Mouse (Mus musculus) megakaryocyte-erythroid progenitor cell, adult 5-6 weeks (primary cell): ENCODE results near the gene Tars2. TPM values are rescaled to one million over a fixed set of nuclear protein-coding genes. Genes with fewer than 3 reads are reported as not detected.
"Not testable (repeated sequence)": the region's sequence is repeated elsewhere in the genome, so short reads cannot be mapped to it uniquely, and the experiment has no call there.

Source experiments
- ATAC-seq: replicated peaks from 2 replicates; pipeline ENCODE4 v1.8.0; 2016; ENCODE audit warnings: mild to moderate bottlenecking, inconsistent platforms; ENCODE audit not compliant: severe bottlenecking, poor library complexity, low FRiP score, low TSS enrichment
- total RNA-seq, 2 experiments: library from RNA; stranded (forward) in 1 of 2; stranded (reverse) in 1 of 2; fragments of 200-1000, 215-1000 nt in 1 of 2; fragments of >200 nt in 1 of 2; fragmentation: Nextera tagmentation in 1 of 2; gene quantifications; 2 replicates each; pipeline ENCODE4 v1.2.3; 2014 to 2017

The Tars2 gene
- total RNA-seq, 2 experiments from 2014 or later, result 58.0 to 103 TPM

DNA sequence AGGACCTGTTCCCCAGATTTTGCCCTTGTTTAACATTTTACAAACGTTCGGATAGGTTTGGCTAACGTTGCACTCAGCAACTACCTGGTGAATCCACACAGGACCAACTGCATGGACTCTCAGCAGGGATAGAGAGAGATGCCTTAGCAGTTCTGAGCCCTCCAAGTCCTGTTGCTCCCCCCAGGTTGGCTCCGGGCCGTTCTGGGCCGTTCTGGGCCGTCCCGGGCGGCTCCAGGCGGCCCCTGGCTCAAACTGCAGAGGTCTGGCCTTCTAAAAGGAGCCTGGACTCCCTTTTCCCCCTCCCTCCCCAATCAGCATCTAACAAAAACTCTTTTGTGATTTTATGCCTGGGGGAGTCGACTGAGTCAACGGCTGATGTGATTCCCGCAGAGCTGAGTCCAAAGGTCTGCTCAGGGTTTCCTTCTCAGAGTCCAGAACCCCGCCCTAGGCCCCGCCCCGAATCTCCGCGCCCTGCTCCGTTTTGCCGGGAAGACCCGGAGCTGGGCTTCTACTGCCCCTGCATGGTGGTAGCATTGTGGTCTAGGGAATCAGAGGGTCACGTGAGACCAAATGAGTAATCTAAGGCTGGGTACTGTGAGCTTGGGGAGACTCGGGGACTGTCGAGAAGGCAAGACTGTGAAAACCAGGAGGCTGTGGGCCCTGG, 58.0 kb downstream of the Tars2 start:
- 0 out of 2 replicates have a peak, but pooled peaks have one; percentile 49 for ATAC-seq

DNA sequence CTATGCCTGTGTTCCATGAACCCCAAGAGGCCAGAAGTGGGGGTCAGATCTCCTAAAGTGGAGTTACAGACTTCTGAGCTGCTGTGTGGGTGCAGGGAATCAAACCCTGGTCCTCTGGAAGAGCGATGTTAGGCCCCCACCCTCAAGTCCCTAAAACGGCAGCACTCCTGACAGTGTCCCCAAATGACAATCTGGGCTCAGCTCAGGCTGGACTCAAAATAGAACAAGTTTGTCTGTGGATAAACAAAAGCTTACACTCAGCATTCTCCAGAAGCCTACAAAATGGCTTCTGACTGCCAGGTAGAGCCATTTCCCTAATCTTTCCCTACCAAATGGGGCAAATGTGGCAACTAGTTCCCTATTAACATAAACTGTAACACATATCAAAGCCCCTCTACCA, 58.9 kb downstream of the Tars2 start:
- no peak for ATAC-seq

DNA sequence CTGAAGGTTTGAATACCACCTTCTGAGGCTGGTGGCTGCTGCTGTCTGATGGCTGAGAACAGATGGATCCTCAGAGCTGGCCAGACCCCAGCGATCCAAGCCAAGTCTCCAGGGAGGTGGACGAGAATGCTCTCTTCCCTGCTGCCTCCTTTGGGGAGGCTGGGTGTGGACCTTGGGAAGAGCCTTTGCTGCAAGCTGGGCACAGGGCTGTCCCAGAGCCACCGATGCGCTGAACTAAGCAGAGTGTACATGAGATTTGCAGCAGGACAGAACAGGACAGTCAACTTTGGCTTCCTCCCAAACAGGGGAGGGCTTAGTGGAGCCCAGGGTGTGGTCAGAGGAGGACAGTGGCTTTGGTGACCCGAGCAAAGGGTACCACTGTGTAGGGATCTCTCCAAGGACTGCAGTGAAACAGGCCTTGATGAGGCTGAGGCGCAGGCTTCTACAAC, 59.7 kb downstream of the Tars2 start:
- ATAC-seq, result no peak

DNA sequence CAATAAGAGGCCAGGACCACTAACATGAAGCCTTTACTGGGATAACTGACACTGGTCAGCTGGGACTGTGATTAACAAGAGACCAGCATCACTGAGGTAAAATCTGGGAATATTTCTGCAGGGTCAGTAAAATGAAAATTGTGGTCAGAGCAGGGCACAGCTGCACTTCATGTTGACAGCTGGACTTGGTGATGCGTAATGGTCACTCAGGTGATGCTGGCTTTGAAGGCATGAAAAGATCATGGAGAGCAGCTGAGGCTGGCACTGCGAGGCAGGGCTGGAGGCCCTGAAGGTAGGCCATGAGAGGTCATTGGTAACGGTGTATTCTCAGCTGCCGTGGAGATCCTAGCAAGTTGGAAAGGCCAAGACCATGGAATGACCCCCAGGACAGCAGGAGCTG, 61.7 kb downstream of the Tars2 start:
- no peak for ATAC-seq

DNA sequence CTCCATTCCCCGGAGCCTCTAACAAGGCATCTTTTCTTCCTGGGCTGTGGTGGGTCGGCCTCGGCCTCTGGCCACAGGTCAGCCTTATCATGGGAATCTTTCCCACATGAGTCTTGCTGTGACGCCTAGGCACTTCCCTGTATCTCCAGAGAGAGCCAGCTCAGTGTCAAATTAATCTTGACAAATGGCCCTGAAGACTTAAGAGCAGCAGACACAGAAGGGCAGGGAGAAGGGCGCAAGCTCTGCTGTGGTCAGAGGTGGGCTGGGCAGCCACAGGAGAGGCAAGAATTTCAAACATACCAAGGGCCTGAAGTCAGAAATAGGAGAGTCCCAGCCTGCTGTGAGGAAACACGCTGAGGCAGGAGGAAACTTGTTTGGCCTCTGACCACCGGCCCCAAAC, 63.6 kb downstream of the Tars2 start:
- ATAC-seq, result no peak

DNA sequence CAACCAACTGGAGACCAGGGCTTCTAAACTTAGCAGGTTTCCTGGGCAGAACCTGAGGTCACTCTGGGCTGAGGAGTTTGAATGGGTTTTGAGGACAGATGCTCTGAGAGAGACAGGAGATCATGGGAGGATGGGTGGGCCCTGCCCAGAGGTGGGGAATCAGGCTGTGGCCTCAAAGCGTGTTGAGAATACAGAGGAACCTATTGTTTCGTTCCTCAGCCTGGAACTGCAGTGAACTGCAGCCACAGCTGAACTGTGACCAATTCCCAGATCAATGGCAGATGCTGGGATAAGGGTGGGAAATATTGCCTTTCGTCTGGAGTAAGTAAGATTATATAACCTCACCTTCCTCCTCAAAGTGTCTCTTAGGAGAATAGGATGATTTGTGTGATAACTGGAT, 64.2 kb downstream of the Tars2 start:
- ATAC-seq, result no peak

DNA sequence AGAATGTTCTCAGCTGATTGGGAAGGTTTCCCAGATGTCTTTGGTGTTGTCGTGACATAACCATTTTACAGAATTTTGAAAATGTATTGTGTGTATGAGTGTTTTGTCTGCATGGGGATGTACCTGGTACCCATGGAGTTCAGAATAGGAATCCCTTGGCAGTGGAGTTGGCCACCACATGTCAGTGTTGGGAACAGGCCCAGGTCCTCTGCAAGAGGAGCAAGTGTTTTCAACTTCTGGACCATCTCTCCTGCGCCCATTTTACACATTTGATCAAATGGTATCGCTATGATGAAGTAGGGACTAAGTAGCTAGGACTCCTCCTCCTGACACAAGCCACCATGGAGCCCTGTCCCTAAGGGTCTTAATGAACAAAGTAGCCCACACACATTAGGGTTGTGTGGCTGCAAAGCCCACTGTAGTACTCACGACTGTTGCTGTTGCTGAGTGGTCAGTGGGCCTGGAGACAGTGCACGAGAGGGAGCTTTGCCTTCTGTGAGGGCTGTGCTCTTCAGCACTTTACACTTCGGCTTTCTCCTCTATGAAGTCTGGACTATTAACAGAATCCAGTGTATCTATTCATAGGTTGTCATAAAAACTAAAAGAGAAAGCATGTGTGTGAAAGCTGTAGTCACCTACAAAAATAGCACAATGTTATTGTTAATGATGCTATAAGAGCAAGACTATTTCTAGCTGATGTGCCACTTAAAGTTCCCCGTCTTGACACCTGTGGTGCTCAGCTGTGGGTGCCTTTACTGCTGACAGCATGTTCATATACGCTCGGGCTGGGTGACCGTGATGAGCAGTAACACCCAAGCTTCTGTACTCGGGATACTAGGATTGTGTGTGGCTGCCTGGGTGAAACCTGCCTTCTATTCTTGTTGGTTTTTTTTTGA, 65.0 kb downstream of the Tars2 start:
- no peak for ATAC-seq

DNA sequence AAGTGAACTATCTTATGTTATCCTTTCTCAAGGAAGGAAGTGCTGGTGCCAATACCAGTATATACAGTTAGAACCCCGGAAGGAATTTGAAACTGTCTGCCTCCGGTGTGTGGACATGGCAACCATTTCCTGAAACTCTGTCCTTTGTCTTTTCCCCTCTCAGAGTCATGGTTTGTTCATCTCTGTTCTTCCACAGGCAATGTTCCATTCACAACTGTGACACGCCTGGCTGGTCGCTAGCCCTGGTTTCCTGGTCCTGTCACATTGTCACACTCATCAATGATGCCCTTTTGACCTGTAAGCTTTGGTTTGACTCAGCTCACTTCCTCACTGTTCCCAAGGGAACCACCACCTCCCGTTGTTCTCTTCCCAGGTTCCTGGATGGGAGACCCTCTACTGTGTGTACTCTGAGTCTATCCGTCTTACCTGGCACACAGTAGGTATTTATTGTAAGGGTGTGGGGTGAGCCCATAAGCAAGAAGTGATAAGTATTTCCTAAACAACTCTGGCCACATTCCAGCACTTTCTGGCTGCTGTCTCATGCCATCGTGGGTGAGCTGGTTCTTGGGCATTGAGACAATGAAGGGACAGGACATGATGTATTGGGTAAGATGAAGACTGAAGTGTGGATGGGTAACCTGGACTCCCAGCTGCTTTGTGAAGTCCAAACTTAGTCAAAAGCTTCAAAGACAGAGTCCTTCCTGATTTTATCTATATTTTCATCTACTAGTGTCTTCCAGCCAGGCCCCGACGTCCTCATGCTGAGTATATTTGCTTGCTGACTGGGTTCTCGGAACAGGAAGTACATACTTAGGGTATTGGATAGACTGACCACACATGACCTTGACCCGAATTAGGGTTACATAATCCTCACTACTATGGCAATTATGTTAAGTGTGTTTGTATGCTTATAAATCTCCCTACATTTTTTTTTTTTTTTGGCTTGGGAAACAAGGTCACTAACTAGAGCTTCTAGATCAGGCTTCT, 65.9 kb downstream of the Tars2 start:
- no peak for ATAC-seq

DNA sequence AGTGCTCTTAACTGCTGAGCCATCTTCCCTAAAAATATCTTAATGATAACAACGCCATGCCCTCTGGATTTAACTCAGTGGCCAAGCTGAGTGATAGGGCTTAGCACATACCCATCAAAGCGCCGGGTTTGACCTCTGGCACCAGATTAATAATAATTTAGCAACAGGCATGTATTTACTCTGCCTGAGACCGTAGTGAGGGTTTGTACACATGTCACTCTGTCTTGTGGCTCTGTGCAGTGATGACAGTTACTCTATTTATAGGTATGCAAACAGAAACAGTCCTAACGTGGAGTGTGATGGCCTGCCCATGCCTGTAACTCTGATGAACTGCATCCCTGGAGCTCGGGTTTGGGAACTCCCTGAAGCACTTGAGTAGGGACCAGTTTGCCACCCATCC, 67.3 kb downstream of the Tars2 start:
- no peak for ATAC-seq

DNA sequence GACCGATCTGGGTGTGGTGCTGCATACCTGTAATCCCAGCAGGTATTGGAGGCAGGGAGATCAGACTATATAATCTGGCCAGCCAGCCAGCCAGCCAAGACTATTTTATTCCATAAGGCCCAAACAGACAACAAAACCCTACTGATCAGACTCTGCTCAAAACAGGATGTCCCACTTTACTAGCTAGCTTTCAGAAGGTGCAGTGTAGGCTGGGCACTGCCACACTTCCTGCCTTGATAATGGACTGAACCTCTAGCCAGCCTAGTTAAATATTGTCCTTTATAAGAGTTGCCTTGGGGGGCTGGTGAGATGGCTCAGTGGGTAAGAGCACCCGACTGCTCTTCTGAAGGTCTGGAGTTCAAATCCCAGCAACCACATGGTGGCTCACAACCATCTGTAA, 69.5 kb downstream of the Tars2 start:
- ATAC-seq, result not testable (repeated sequence)

Other genes with a start within 250 kb of the Tars2 start
- 0.28 TPM in 1 of 2 replicates, not detected in the other for gene Ctss, start 233.4 kb downstream of the Tars2 start, total RNA-seq (2014; fragmentation: Nextera tagmentation)
- gene Ctss, start 233.4 kb downstream of the Tars2 start, total RNA-seq (2017), result 3.4 and 11.4 TPM in 2 replicates
- gene Hormad1, start 200.5 kb downstream of the Tars2 start, total RNA-seq (2014; fragmentation: Nextera tagmentation), result not detected in 2 replicates
- gene Hormad1, start 200.5 kb downstream of the Tars2 start, total RNA-seq (2017), result not detected in 2 replicates
- gene Golph3l, start 171.3 kb downstream of the Tars2 start, total RNA-seq (2014; fragmentation: Nextera tagmentation), result 31.3 and 39.8 TPM in 2 replicates
- gene Golph3l, start 171.3 kb downstream of the Tars2 start, total RNA-seq (2017), result 29.2 and 48.4 TPM in 2 replicates
- 38.7 and 39.4 TPM in 2 replicates for gene Ensa, start 135.2 kb downstream of the Tars2 start, total RNA-seq (2014; fragmentation: Nextera tagmentation)
- gene Ensa, start 135.2 kb downstream of the Tars2 start, total RNA-seq (2017), result 64.8 and 65.4 TPM in 2 replicates
- gene Mcl1, start 101.4 kb downstream of the Tars2 start, total RNA-seq (2014; fragmentation: Nextera tagmentation), result 76.0 and 78.6 TPM in 2 replicates
- 107 and 132 TPM in 2 replicates for gene Mcl1, start 101.4 kb downstream of the Tars2 start, total RNA-seq (2017)
- 0.20 TPM in 1 of 2 replicates, not detected in the other for gene Adamtsl4, start 72.3 kb downstream of the Tars2 start, total RNA-seq (2014; fragmentation: Nextera tagmentation)
- not detected in 2 replicates for gene Adamtsl4, start 72.3 kb downstream of the Tars2 start, total RNA-seq (2017)
- gene Ecm1, start 20.6 kb downstream of the Tars2 start, total RNA-seq (2014; fragmentation: Nextera tagmentation), result 8.2 and 17.2 TPM in 2 replicates
- not detected in 2 replicates for gene Ecm1, start 20.6 kb downstream of the Tars2 start, total RNA-seq (2017)
- 62.4 and 68.5 TPM in 2 replicates for gene Rprd2, start 58.7 kb upstream of the Tars2 start, total RNA-seq (2014; fragmentation: Nextera tagmentation)
- gene Rprd2, start 58.7 kb upstream of the Tars2 start, total RNA-seq (2017), result 17.5 and 21.3 TPM in 2 replicates
- gene Prpf3, start 95.7 kb upstream of the Tars2 start, total RNA-seq (2014; fragmentation: Nextera tagmentation), result 72.1 and 90.7 TPM in 2 replicates
- 66.7 and 100.0 TPM in 2 replicates for gene Prpf3, start 95.7 kb upstream of the Tars2 start, total RNA-seq (2017)
- gene Mrps21, start 111.3 kb upstream of the Tars2 start, total RNA-seq (2014; fragmentation: Nextera tagmentation), result 204 and 223 TPM in 2 replicates
- gene Mrps21, start 111.3 kb upstream of the Tars2 start, total RNA-seq (2017), result 318 and 398 TPM in 2 replicates
- 0.69 and 3.3 TPM in 2 replicates for gene Ciart, start 122.0 kb upstream of the Tars2 start, total RNA-seq (2014; fragmentation: Nextera tagmentation)
- gene Ciart, start 122.0 kb upstream of the Tars2 start, total RNA-seq (2017), result 0.66 and 2.8 TPM in 2 replicates
- 2.1 and 2.3 TPM in 2 replicates for gene BC028528, start 131.8 kb upstream of the Tars2 start, total RNA-seq (2014; fragmentation: Nextera tagmentation)
- gene BC028528, start 131.8 kb upstream of the Tars2 start, total RNA-seq (2017), result 2.3 and 14.6 TPM in 2 replicates
- 35.7 and 42.8 TPM in 2 replicates for gene Aph1a, start 133.8 kb upstream of the Tars2 start, total RNA-seq (2014; fragmentation: Nextera tagmentation)
- gene Aph1a, start 133.8 kb upstream of the Tars2 start, total RNA-seq (2017), result 16.2 and 21.1 TPM in 2 replicates
- not detected in 2 replicates for gene Car14, start 144.5 kb upstream of the Tars2 start, total RNA-seq (2014; fragmentation: Nextera tagmentation)
- not detected in 2 replicates for gene Car14, start 144.5 kb upstream of the Tars2 start, total RNA-seq (2017)
- 136 and 186 TPM in 2 replicates for gene Anp32e, start 169.0 kb upstream of the Tars2 start, total RNA-seq (2014; fragmentation: Nextera tagmentation)
- gene Anp32e, start 169.0 kb upstream of the Tars2 start, total RNA-seq (2017), result 505 and 626 TPM in 2 replicates
- 0.61 and 5.4 TPM in 2 replicates for gene Plekho1, start 235.8 kb upstream of the Tars2 start, total RNA-seq (2014; fragmentation: Nextera tagmentation)
- gene Plekho1, start 235.8 kb upstream of the Tars2 start, total RNA-seq (2017), result 5.9 and 10.5 TPM in 2 replicates